Mouse (Mus musculus): ENCODE results near the gene 4931422A03Rik.

Gene 4931422A03Rik

GRCm38 (mm10) chr2:103932025-103932424, 96.1 kb downstream of the 4931422A03Rik start:
- DNase-seq = no peak

GRCm38 (mm10) chr2:103931511-103931911, 96.7 kb downstream of the 4931422A03Rik start:
- no peak for DNase-seq

- no peak for DNase-seq
These were observed 97.7 kb downstream of the 4931422A03Rik start for GRCm38 (mm10) chr2:103930306-103931019.

DNA sequence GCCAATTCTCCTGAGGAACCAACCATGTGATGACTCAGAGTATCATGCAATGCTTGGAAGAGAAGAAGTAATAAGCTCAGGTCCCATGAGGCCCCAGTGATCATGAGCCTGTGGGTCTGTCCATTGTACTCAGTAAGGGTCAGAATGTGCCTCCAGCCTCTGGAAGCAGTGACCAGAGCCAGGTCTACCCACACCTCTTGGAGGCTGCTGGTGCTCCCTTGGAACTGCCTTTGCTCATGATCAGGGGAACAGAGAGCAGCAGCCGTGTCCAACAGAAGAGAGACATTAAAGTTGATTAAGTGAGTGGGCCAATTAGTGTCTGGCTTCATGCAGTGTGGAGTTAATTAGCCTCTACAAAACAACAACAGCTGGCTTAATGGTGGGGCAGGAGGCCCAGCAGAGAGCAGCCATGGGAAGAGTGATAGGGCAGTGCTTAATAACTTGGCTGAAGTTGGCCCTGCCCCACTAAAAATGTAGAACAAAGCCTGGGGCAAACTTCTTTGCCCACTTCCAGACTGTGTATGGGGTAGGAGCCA, 100.5 kb downstream of the 4931422A03Rik start:
- no peak for DNase-seq

DNA sequence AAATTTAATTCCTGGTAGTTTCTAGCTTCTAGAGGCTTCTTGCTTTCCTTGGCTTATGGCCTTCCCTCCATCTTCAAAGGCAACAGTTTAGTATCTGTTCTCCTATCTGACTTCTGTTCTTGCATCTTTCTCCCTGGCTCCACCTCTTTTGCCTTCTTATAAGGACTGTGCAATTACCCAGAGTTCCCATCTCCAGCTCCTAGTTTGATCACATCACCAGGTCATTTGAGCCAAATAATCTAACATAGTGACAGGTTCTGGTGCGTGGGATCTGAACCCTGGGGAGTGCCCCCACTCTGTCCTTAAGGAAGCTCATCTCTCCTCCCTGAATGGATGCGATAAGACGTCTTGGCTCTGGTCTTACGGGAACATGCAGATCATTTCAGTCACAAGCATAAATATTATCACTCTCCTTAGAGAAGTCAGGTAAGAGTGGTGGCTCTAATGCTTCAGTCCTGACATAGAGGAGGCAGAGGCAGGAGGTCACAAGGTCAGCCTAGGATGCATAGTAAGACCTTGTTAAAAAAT, 101.5 kb downstream of the 4931422A03Rik start:
- DNase-seq = no peak

DNA sequence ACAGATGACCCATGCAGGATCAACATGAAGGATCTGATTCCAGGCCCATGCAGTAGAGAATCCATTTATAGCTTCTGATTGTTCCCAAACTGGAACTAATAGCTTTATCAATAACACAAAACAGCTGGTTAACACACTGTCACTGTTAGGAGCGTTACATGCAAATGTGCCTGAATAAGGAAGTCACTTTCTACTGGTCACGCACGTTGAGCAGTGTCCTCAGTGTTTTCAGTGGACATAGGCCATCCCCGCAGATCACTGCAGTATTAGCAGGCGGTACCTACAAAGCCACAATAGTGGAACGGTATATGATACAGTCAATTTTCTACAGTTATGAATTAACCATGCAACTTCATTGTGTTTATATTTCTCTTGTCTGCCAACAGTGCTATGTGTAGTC, 108.7 kb downstream of the 4931422A03Rik start:
- no peak for DNase-seq

DNA sequence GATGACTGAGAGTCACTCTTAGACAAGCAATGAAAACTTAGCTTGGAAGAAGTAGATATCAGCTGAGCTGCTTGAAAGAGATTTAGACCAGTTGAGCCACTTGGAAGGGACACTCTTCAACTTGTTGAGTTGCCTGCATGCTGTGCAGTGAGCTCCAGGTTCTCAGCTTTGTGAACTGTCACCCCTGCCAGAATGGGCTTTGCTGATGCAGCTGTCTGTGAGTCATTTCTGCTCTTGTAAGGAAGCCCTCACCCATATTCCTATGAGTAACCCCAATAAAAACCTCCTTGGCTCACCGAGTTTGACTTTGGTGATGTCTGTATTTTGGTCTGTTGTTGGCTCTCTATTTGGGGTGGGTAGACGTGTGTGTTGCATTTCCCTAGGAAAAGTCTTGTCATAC, 109.8 kb downstream of the 4931422A03Rik start:
- no peak for DNase-seq

DNA sequence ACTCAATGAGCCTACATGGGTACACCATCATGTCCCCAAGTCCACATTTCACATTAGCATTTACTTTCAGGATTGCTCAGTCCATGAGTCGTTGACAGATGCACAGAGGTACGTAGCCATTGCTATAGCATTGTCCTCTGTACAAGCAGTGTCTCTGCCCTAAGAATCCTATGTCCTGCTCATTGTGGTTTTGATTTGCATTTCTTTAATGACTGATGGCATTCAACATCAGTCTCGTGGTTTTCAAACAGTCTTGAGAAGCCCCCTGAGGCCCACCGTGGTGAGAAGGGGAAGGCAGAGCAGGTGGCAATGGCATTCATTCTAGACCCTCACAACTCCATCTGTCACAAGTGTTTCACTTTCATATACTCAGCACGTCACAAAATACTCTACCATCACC, 110.8 kb downstream of the 4931422A03Rik start:
- no peak for DNase-seq
